Mouse (Mus musculus) olfactory bulb, adult 2 months (tissue): ENCODE data around the gene Shkbp1. TPM values are rescaled to one million over a fixed set of nuclear protein-coding genes. Genes with fewer than 3 reads are reported as not detected.
A peak's percentile ranks its signal among the peaks of the same experiment; 100 is the strongest.

Experiments
- H3K27ac ChIP-seq: fragments of 200-500 bp; 2 replicates; pipeline ENCODE4 v1.5.1; 2012; ENCODE audit warnings: low read depth, low read length; ENCODE audit not compliant: insufficient read depth
- H3K4me1 ChIP-seq: fragments of 200-500 bp; 2 replicates; pipeline ENCODE4 v1.6.1; 2012; ENCODE audit warnings: low read length; ENCODE audit not compliant: control insufficient read depth, insufficient read depth
- H3K4me3 ChIP-seq: fragments of 200-500 bp; 2 replicates; pipeline ENCODE4 v1.5.1; 2012; ENCODE audit warnings: mild to moderate bottlenecking, low read depth, low read length, moderate library complexity; ENCODE audit not compliant: insufficient read depth
- CTCF ChIP-seq: fragments of 200-500 bp; IDR thresholded peaks from 2 replicates; pipeline ENCODE4 v1.5.1; 2012; ENCODE audit warnings: low read depth, mild to moderate bottlenecking, low read length, moderate library complexity; ENCODE audit not compliant: insufficient read depth
- POLR2A ChIP-seq: fragments of 200-500 bp; IDR thresholded peaks from 2 replicates; pipeline ENCODE4 v1.6.1; 2012; ENCODE audit warnings: mild to moderate bottlenecking, low read depth, low read length, moderate library complexity; ENCODE audit not compliant: insufficient read depth
- WGBS: fragments of 180-500 bp; shearing (Covaris S2); methylation state at CpG from one replicate; pipeline ENCODE4 v1.1.7; 2018; 5-methylcytosine and 5-hydroxymethylcytosine counted together
- polyA plus RNA-seq: library from polyadenylated mRNA; stranded (reverse); fragments of >200 nt; gene quantifications from 2 replicates; pipeline ENCODE4 v1.2.4, GENCODE M21; 2012; ENCODE audit warnings: low replicate concordance; ENCODE audit not compliant: missing spikeins, insufficient read depth, insufficient read length

Gene Shkbp1
- polyA plus RNA-seq, 1 experiment: not detected

GRCm38 (mm10) chr7:27332353-27333199, 23.2 kb downstream of the Shkbp1 start:
- peaks cover 56% of the 10 kb centered on the region for H3K4me1 ChIP-seq
- TF ChIP-seq CTCF (peak; percentile 84; the same call in 1 of the 2 replicates), POLR2A (no peak)

DNA sequence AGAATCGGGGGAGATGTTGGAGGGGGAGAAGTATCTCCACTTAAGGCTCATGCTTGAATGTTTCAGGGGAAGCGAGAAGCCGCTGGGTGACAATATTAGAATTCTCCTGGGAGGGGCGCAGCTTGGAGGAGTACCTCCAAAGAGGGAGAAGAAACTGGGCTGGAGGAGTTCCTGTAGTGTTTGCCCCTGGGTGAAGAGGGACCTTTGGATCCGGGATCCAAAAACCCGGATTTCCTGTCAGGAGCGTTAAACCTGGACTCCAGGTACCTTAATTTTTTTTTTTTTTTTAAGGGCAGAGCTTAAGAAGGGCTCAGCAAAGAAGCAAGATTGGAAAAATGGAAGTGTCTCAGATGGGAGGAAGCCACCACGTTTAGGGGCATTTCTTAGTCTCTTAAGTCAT, 24.0 kb downstream of the Shkbp1 start:
- 16% methylated on average over 8 of the region's 8 CpGs for WGBS
- no peak for TF ChIP-seq POLR2A
- no peak for TF ChIP-seq CTCF
- Histone ChIP-seq H3K27ac (no peak overlapping the region), H3K4me1 (peaks cover 51% of the 10 kb centered on the region), H3K4me3 (no peak overlapping the region)

More at GRCm38 (mm10) chr7:27332353-27333199, 23.2 kb downstream of the Shkbp1 start:
- WGBS: 4% methylated on average over 39 of the region's 39 CpGs
- Histone ChIP-seq H3K27ac (no peak overlapping the region), H3K4me3 (peak overlapping the region; percentile 56)

DNA sequence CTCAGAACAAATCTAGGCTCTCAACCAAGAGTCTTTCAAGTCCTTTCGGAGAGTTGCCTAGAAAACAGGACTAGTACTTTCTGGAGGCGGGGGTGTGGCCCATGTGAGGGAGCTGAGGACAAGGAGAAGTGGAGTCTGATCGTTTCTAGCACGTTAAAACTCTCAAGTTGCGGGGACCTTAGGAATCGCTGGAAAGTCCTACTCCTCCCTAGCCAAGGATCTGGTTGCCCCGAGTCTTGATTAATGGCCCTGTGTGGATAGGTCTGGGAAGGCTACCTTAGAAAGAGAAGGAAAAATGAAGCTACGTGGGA, 24.3 kb downstream of the Shkbp1 start:
- Histone ChIP-seq H3K4me3 (no peak overlapping the region), H3K27ac (no peak overlapping the region), H3K4me1 (peaks cover 49% of the 10 kb centered on the region)
- 12% methylated on average over 8 of the region's 8 CpGs for WGBS
- TF ChIP-seq POLR2A (no peak), CTCF (no peak)

- peaks cover 48% of the 10 kb centered on the region for H3K4me1 ChIP-seq
- no peak for TF ChIP-seq CTCF
- TF ChIP-seq POLR2A: no peak
- H3K4me3 ChIP-seq: peak overlapping the region; percentile 34
- H3K27ac ChIP-seq: no peak overlapping the region
- WGBS: 3% methylated on average over 39 of the region's 39 CpGs
Observed at GRCm38 (mm10) chr7:27330709-27331540, 24.9 kb downstream of the Shkbp1 start.

DNA sequence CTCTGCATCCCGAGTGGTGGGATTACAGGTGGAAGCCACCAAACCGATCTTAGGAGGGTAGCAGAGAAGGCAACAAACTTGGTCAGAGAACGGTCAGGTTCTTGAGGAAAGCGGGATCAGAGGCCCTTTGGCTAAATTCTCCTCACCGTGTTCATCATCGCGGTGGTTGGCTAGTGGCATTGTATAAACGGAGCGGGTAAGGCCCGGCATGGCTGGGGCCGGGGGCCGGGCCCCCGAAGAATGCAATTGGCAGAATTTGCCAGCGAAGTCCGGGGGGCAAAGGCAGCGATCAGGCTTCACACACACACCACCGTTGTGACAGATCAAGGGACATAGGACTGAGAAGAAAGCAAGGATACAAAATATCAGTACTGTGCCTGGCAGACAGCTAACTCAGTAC, 25.8 kb downstream of the Shkbp1 start:
- TF ChIP-seq CTCF (no peak), POLR2A (no peak)
- H3K27ac ChIP-seq: no peak overlapping the region
- WGBS: 52% methylated on average over 17 of the region's 17 CpGs
- peaks cover 53% of the 10 kb centered on the region for H3K4me1 ChIP-seq
- no peak overlapping the region for H3K4me3 ChIP-seq

- TF ChIP-seq CTCF (peak; percentile 54), POLR2A (no peak)
- 12% methylated on average over 45 of the region's 45 CpGs for WGBS
- Histone ChIP-seq H3K4me3 (peak overlapping the region; percentile 13; the same call in 1 of the 2 replicates), H3K4me1 (peaks cover 53% of the 10 kb centered on the region), H3K27ac (no peak overlapping the region)
Observed at GRCm38 (mm10) chr7:27329326-27329947, 26.4 kb downstream of the Shkbp1 start.

- Histone ChIP-seq H3K27ac (no peak overlapping the region), H3K4me1 (peaks cover 51% of the 10 kb centered on the region), H3K4me3 (no peak overlapping the region)
- no peak for TF ChIP-seq POLR2A
- no peak for TF ChIP-seq CTCF
- 51% methylated on average over 16 of the region's 16 CpGs for WGBS
Observed at GRCm38 (mm10) chr7:27328648-27329047, 27.2 kb downstream of the Shkbp1 start.

DNA sequence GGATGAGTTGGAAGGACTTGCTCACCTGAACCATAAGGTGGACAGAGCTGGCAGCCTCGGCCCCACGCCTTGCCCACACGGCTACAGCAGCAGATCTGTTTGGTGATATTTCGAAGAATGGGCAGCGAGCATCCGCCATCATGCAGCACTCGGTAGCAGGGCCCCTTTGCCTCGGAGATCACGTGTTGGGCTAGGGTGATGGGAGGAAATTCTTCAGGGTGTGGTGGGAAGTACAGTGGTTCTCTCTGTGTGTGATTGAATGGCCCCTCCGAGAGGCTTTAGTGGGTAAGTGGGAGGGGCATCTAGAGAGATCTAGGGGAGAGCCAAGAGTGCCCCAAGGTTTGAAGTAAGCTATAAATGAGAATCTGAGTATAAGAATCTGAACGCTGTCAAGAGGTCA, 27.7 kb downstream of the Shkbp1 start:
- Histone ChIP-seq H3K4me3 (no peak overlapping the region), H3K27ac (no peak overlapping the region), H3K4me1 (peaks cover 47% of the 10 kb centered on the region)
- TF ChIP-seq POLR2A (no peak), CTCF (no peak)
- WGBS: 92% methylated on average over 11 of the region's 11 CpGs

DNA sequence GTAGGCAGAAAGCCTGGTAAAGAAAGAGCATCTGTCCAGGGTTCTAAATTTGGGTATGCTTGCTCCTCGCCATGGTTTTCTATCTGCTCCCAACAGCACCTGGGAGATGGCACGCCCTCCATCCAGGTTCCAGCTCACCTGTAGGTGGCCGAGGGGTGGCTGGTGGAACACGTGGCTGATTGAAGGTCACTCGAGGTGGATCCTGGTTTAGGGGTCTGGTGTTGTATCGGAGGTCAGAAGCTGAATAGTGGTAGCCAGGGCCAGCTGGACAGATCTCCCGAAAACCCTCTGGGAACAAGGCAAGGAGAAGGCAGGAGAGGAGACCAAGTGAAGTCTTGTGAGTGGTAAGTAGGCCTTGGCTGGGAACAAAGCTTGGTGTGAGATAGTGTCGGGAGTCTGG, 28.3 kb downstream of the Shkbp1 start:
- Histone ChIP-seq H3K4me1 (peaks cover 41% of the 10 kb centered on the region), H3K4me3 (no peak overlapping the region), H3K27ac (no peak overlapping the region)
- TF ChIP-seq POLR2A (no peak), CTCF (no peak)
- WGBS: 96% methylated on average over 8 of the region's 8 CpGs
